Mouse (Mus musculus) layer of hippocampus, adult 9-10 months (tissue): Measurements from ENCODE around the gene Mall.

Experiments used
- DNase-seq: peaks from one replicate; pipeline ENCODE4 v3.0.0; 2022; ENCODE audit warnings: low spot score

Mall gene

GRCm38 (mm10) chr2:127728661-127729450 lies 876 bp downstream of the Mall start:
- DNase-seq = no peak

- no peak for DNase-seq
Observed at GRCm38 (mm10) chr2:127728146-127728545, 1.6 kb downstream of the Mall start.

GRCm38 (mm10) chr2:127723193-127723592 lies 6.5 kb downstream of the Mall start:
- no peak for DNase-seq

- DNase-seq = peak; percentile 18
Observed at GRCm38 (mm10) chr2:127722176-127722892, 7.4 kb downstream of the Mall start.

GRCm38 (mm10) chr2:127718839-127719468 lies 10.8 kb downstream of the Mall start:
- no peak for DNase-seq

GRCm38 (mm10) chr2:127714726-127715125 lies 15.0 kb downstream of the Mall start:
- DNase-seq = no peak

GRCm38 (mm10) chr2:127708792-127709191 lies 20.9 kb downstream of the Mall start:
- DNase-seq = no peak

GRCm38 (mm10) chr2:127708060-127708459 lies 21.7 kb downstream of the Mall start:
- DNase-seq = no peak

GRCm38 (mm10) chr2:127705267-127705666 lies 24.5 kb downstream of the Mall start:
- DNase-seq = no peak

- DNase-seq = no peak
Observed at GRCm38 (mm10) chr2:127689239-127689638, 40.5 kb downstream of the Mall start.

- peak; percentile 58 for DNase-seq
Observed at GRCm38 (mm10) chr2:127683687-127684331, 45.9 kb downstream of the Mall start.

GRCm38 (mm10) chr2:127667843-127668506 lies 61.8 kb downstream of the Mall start:
- peak; percentile 41 for DNase-seq

GRCm38 (mm10) chr2:127667015-127667414 lies 62.7 kb downstream of the Mall start:
- no peak for DNase-seq

GRCm38 (mm10) chr2:127662708-127663107 lies 67.0 kb downstream of the Mall start:
- DNase-seq = no peak

- peak; percentile 5 for DNase-seq
Observed at GRCm38 (mm10) chr2:127656086-127656720, 73.5 kb downstream of the Mall start, which contains the start of gene Mal. TSS of gene Mal (minus strand) at chr2:127656695.

GRCm38 (mm10) chr2:127655419-127655818 lies 74.3 kb downstream of the Mall start:
- DNase-seq = no peak

- no peak for DNase-seq
Observed at GRCm38 (mm10) chr2:127654786-127655185, 74.9 kb downstream of the Mall start.
